Mouse (Mus musculus): Measurements from ENCODE around the gene Luc7l2.
"Not testable (repeated sequence)": the region's sequence is repeated elsewhere in the genome, so short reads cannot be mapped to it uniquely, and the experiment has no call there.

The Luc7l2 gene

GRCm38 (mm10) chr6:38551062-38551988 is at the start of gene Luc7l2:
Gene Luc7l2 (plus strand): TSS chr6:38551334.
- DNase-seq (ENCODE audit: low spot score) = peak; percentile 96

- DNase-seq (ENCODE audit: low spot score) = no peak
Observed at GRCm38 (mm10) chr6:38512096-38512495, 39.0 kb upstream of the Luc7l2 start.

- no peak for DNase-seq (ENCODE audit: low spot score)
Observed at GRCm38 (mm10) chr6:38512830-38513229, 38.3 kb upstream of the Luc7l2 start.

GRCm38 (mm10) chr6:38515201-38515600 is 35.9 kb upstream of the Luc7l2 start:
- DNase-seq (ENCODE audit: low spot score) = no peak

- DNase-seq (ENCODE audit: low spot score) = peak; percentile 7
Observed at GRCm38 (mm10) chr6:38523851-38524250, 27.3 kb upstream of the Luc7l2 start.

- peak; percentile 47 for DNase-seq (ENCODE audit: low spot score)
Observed at GRCm38 (mm10) chr6:38531211-38531820, 19.8 kb upstream of the Luc7l2 start.

GRCm38 (mm10) chr6:38532500-38533420 is 18.4 kb upstream of the Luc7l2 start:
- DNase-seq (ENCODE audit: low spot score) = no peak

GRCm38 (mm10) chr6:38533428-38534405 is 17.4 kb upstream of the Luc7l2 start, which contains the start of gene Fmc1:
Gene Fmc1 (plus strand): TSS chr6:38533502.
- DNase-seq (ENCODE audit: low spot score) = peak; percentile 99

GRCm38 (mm10) chr6:38534640-38535365 is 16.3 kb upstream of the Luc7l2 start:
- peak; percentile 97 for DNase-seq (ENCODE audit: low spot score)

- no peak for DNase-seq (ENCODE audit: low spot score)
Observed at GRCm38 (mm10) chr6:38535366-38535690, 15.8 kb upstream of the Luc7l2 start.

- no peak for DNase-seq (ENCODE audit: low spot score)
Observed at GRCm38 (mm10) chr6:38535788-38536187, 15.3 kb upstream of the Luc7l2 start.

- not testable (repeated sequence) for DNase-seq (ENCODE audit: low spot score)
Observed at GRCm38 (mm10) chr6:38544141-38544540, 7.0 kb upstream of the Luc7l2 start.

GRCm38 (mm10) chr6:38547005-38547404 is 4.1 kb upstream of the Luc7l2 start:
- DNase-seq (ENCODE audit: low spot score) = not testable (repeated sequence)

- no peak for DNase-seq (ENCODE audit: low spot score)
Observed at GRCm38 (mm10) chr6:38547707-38548106, 3.4 kb upstream of the Luc7l2 start.

- DNase-seq (ENCODE audit: low spot score) = not testable (repeated sequence)
Observed at GRCm38 (mm10) chr6:38548595-38548994, 2.5 kb upstream of the Luc7l2 start.

GRCm38 (mm10) chr6:38549840-38550239 is 1.3 kb upstream of the Luc7l2 start:
- DNase-seq (ENCODE audit: low spot score) = not testable (repeated sequence)

GRCm38 (mm10) chr6:38550250-38551061 is 678 bp upstream of the Luc7l2 start:
- peak; percentile 81 for DNase-seq (ENCODE audit: low spot score)

GRCm38 (mm10) chr6:38551989-38552635 is 978 bp downstream of the Luc7l2 start:
- peak; percentile 99 for DNase-seq (ENCODE audit: low spot score)

GRCm38 (mm10) chr6:38552636-38553000 is 1.5 kb downstream of the Luc7l2 start:
- DNase-seq (ENCODE audit: low spot score) = no peak
